Mouse (Mus musculus) midbrain, embryonic 12.5 days (tissue): ENCODE measurements around the gene Ghrl. TPM values are rescaled to one million over a fixed set of nuclear protein-coding genes. Genes with fewer than 3 reads are reported as not detected.
"Not testable (repeated sequence)": the region's sequence is repeated elsewhere in the genome, so short reads cannot be mapped to it uniquely, and the experiment has no call there.

Source experiments
- ATAC-seq: fragments of 200-750 bp; cut with Nextera tagmentation; 2 replicates; pipeline ENCODE4 v1.8.0; 2017; ENCODE audit warnings: low read depth, moderate TSS enrichment, moderate library complexity; ENCODE audit not compliant: low FRiP score
- H3K27ac ChIP-seq: fragments of 300-500 bp; sonication (generic); replicated peaks from 2 replicates; pipeline ENCODE4 v1.5.1; 2016; ENCODE audit warnings: mild to moderate bottlenecking
- H3K27me3 ChIP-seq: fragments of 300-500 bp; sonication (generic); 2 replicates; pipeline ENCODE4 v1.6.1; 2016; ENCODE audit warnings: mild to moderate bottlenecking
- H3K36me3 ChIP-seq: fragments of 300-500 bp; sonication (generic); 2 replicates; pipeline ENCODE4 v1.6.1; 2016
- H3K4me1 ChIP-seq: fragments of 300-500 bp; sonication (generic); 2 replicates; pipeline ENCODE4 v1.6.1; 2016
- H3K4me2 ChIP-seq: fragments of 300-500 bp; sonication (generic); replicated peaks from 2 replicates; pipeline ENCODE4 v1.6.1; 2016; ENCODE audit warnings: mild to moderate bottlenecking, moderate library complexity
- H3K4me3 ChIP-seq: fragments of 300-500 bp; sonication (generic); 2 replicates; pipeline ENCODE4 v1.5.1; 2016; ENCODE audit warnings: mild to moderate bottlenecking
- H3K9ac ChIP-seq: fragments of 300-500 bp; sonication (generic); replicated peaks from 2 replicates; pipeline ENCODE4 v1.6.1; 2016; ENCODE audit warnings: mild to moderate bottlenecking, moderate library complexity
- H3K9me3 ChIP-seq: fragments of 300-500 bp; sonication (generic); 2 replicates; pipeline ENCODE4 v1.6.1; 2016; ENCODE audit warnings: mild to moderate bottlenecking
- WGBS: fragments of 180-500 bp; shearing (Covaris S2); methylation state at CpG from one replicate; pipeline ENCODE4 v1.1.7; 2016; 5-methylcytosine and 5-hydroxymethylcytosine counted together
- polyA plus RNA-seq: library from polyadenylated mRNA; unstranded; fragments of >200 nt; fragmentation: Nextera tagmentation; extraction: Ambion mirVana; gene quantifications from 2 replicates; pipeline ENCODE4 v1.2.1, GENCODE M21; 2016

Ghrl gene
- polyA plus RNA-seq, 1 experiment from 2014 or later = 0.84 TPM

- 75% methylated on average over 14 of the region's 14 CpGs for WGBS
- Histone ChIP-seq H3K9me3 (no peaks in the 10 kb centered on the region), H3K27me3 (no peaks in the 10 kb centered on the region), H3K9ac (no peak overlapping the region), H3K4me1 (no peaks in the 10 kb centered on the region), H3K27ac (no peak overlapping the region), H3K4me2 (no peak overlapping the region), H3K4me3 (no peak overlapping the region), H3K36me3 (no peaks in the 10 kb centered on the region)
- ATAC-seq = no peak
Measured at GRCm38 (mm10) chr6:113678246-113679012, 41.3 kb downstream of the Ghrl start.

- Histone ChIP-seq H3K27ac (no peak overlapping the region), H3K9me3 (no peaks in the 10 kb centered on the region), H3K4me3 (no peak overlapping the region), H3K4me1 (no peaks in the 10 kb centered on the region), H3K27me3 (no peaks in the 10 kb centered on the region), H3K4me2 (no peak overlapping the region), H3K36me3 (no peaks in the 10 kb centered on the region), H3K9ac (no peak overlapping the region)
- 85% methylated on average over 14 of the region's 14 CpGs for WGBS
- no peak for ATAC-seq
Measured at GRCm38 (mm10) chr6:113677070-113677734, 42.5 kb downstream of the Ghrl start.

- H3K9ac ChIP-seq = no peak overlapping the region
- 92% methylated on average over 9 of the region's 9 CpGs for WGBS
- no peak overlapping the region for H3K4me3 ChIP-seq
- no peaks in the 10 kb centered on the region for H3K9me3 ChIP-seq
- no peaks in the 10 kb centered on the region for H3K4me1 ChIP-seq
- H3K36me3 ChIP-seq = no peaks in the 10 kb centered on the region
- H3K27me3 ChIP-seq = no peaks in the 10 kb centered on the region
- no peak for ATAC-seq
- no peak overlapping the region for H3K4me2 ChIP-seq
- H3K27ac ChIP-seq = no peak overlapping the region
Measured at GRCm38 (mm10) chr6:113675991-113676390, 43.7 kb downstream of the Ghrl start.

GRCm38 (mm10) chr6:113675234-113675633, 44.4 kb downstream of the Ghrl start:
- Histone ChIP-seq H3K27me3 (no peaks in the 10 kb centered on the region), H3K27ac (no peak overlapping the region)
- WGBS = 86% methylated on average over 4 of the region's 4 CpGs

DNA sequence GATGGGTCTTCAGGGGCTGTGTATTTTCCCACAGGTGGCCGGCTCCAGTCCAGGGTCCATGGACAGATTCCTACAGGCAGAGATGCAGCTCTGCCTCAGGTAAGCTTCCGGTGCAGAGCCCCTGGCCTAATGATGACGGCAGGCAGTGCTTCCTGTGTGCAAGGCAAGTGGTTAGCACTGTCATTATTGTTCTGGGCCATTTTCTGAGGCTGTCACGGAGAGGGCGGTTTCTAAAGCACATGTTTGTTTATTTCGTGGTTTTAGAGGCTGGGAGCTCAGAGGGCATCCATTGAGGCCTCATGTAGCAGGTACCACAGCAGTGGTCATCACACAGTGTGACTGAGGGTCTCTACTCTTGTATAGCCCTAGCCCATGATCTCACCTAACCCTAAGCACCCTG, 46.7 kb downstream of the Ghrl start:
- H3K27me3 ChIP-seq = no peaks in the 10 kb centered on the region
- no peaks in the 10 kb centered on the region for H3K9me3 ChIP-seq
- no peaks in the 10 kb centered on the region for H3K36me3 ChIP-seq
- no peak overlapping the region for H3K4me2 ChIP-seq
- H3K4me1 ChIP-seq = peaks cover 7% of the 10 kb centered on the region
- no peak overlapping the region for H3K4me3 ChIP-seq
- 84% methylated on average over 6 of the region's 6 CpGs for WGBS
- no peak overlapping the region for H3K27ac ChIP-seq
- 0 out of 2 replicates have a peak overlapping the region, but pooled peaks have one; percentile 11 for H3K9ac ChIP-seq
- no peak for ATAC-seq

More at GRCm38 (mm10) chr6:113675234-113675633, 44.4 kb downstream of the Ghrl start:
- Histone ChIP-seq H3K4me2 (no peak overlapping the region), H3K9me3 (no peaks in the 10 kb centered on the region), H3K9ac (no peak overlapping the region), H3K4me3 (no peak overlapping the region), H3K4me1 (no peaks in the 10 kb centered on the region), H3K36me3 (no peaks in the 10 kb centered on the region)
- ATAC-seq = no peak

DNA sequence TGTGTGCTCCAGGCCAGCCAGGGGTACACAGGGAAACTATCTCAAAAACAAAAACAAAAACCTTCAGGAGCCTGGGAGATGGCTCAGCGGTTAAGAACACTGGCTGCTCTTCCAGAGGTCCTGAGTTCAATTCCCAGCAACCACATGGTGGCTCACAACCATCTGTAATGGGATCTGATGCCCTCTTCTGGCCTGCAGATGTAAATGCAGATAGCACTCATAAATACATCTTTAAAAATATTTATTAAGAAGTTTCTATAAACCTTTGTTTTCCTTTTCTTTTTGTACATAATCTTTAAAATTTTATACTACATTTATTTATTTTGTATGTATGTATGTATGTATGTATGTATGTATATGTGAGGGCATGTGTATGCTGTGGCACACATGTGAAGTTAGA, 47.7 kb downstream of the Ghrl start:
- H3K4me2 ChIP-seq, H3K4me1 ChIP-seq, H3K9me3 ChIP-seq, H3K27ac ChIP-seq, H3K36me3 ChIP-seq, H3K4me3 ChIP-seq, ATAC-seq, H3K9ac ChIP-seq, H3K27me3 ChIP-seq: not testable (repeated sequence)
- WGBS = 85% methylated on average over 1 of the region's 1 CpGs

GRCm38 (mm10) chr6:113669821-113670220, 49.9 kb downstream of the Ghrl start:
- Histone ChIP-seq H3K4me2 (no peak overlapping the region), H3K9me3 (no peaks in the 10 kb centered on the region), H3K4me1 (peaks cover 7% of the 10 kb centered on the region), H3K27me3 (no peaks in the 10 kb centered on the region), H3K4me3 (no peak overlapping the region), H3K27ac (no peak overlapping the region), H3K36me3 (no peaks in the 10 kb centered on the region), H3K9ac (no peak overlapping the region)
- ATAC-seq = no peak
- 90% methylated on average over 7 of the region's 7 CpGs for WGBS

- ATAC-seq = 0 out of 2 replicates have a peak, but pooled peaks have one; percentile 19
- Histone ChIP-seq H3K4me2 (no peak overlapping the region), H3K4me1 (peaks cover 7% of the 10 kb centered on the region), H3K36me3 (no peaks in the 10 kb centered on the region), H3K9ac (no peak overlapping the region), H3K9me3 (no peaks in the 10 kb centered on the region), H3K27ac (no peak overlapping the region), H3K27me3 (no peaks in the 10 kb centered on the region), H3K4me3 (no peak overlapping the region)
- WGBS = 50% methylated on average over 15 of the region's 15 CpGs
Measured at GRCm38 (mm10) chr6:113668287-113669154, 51.2 kb downstream of the Ghrl start.

DNA sequence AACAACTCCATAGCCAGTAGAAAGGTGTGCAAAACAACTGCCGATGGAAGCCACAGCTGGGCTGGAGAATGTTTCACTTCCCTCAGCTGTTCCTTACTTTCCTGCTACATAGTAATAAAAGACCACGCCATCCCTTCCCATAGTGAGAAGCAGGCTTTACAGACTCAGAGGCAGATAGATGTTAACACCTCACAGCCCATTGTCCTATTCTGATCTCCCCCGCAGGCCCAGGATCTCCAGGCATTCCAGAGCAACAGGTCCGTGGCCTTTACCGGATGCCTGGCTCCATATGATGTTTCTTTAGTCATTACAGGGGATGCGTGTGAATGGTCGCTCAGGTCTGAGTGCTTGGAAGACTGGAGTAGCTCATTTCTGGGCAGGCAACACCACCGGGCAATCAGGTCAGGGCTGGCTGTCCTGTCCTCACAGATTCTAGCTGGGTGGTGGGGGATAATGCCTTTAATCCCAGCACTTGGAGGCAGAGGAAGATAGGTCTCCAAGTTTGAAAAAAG, 52.0 kb downstream of the Ghrl start:
- peaks cover 7% of the 10 kb centered on the region for H3K4me1 ChIP-seq
- no peak for ATAC-seq
- WGBS = 64% methylated on average over 8 of the region's 8 CpGs
- H3K9me3 ChIP-seq = no peaks in the 10 kb centered on the region
- H3K27ac ChIP-seq = no peak overlapping the region
- no peaks in the 10 kb centered on the region for H3K36me3 ChIP-seq
- H3K9ac ChIP-seq = no peak overlapping the region
- no peak overlapping the region for H3K4me2 ChIP-seq
- no peaks in the 10 kb centered on the region for H3K27me3 ChIP-seq
- H3K4me3 ChIP-seq = no peak overlapping the region
